Mouse (Mus musculus) limb, embryonic 11.5 days (tissue): ENCODE results near the gene Galnt16. TPM values are rescaled to one million over a fixed set of nuclear protein-coding genes. Genes with fewer than 3 reads are reported as not detected.

Source experiments
- ATAC-seq: fragments of 200-750 bp; cut with Nextera tagmentation; 2 replicates; pipeline ENCODE4 v1.8.0; 2017; ENCODE audit warnings: low read depth; ENCODE audit not compliant: insufficient number of reproducible peaks, low FRiP score, low TSS enrichment
- DNase-seq: peaks from one replicate; pipeline ENCODE4 v3.0.0-alpha.2; 2015; ENCODE audit warnings: low spot score
- H3K27ac ChIP-seq: fragments of 300-500 bp; sonication (generic); replicated peaks from 2 replicates; pipeline ENCODE4 v1.5.1; 2014; ENCODE audit warnings: low read depth, mild to moderate bottlenecking, low read length
- H3K27me3 ChIP-seq: fragments of 300-500 bp; sonication (generic); 2 replicates; pipeline ENCODE4 v1.6.1; 2014; ENCODE audit warnings: mild to moderate bottlenecking, low read length, mixed read lengths; ENCODE audit not compliant: control insufficient read depth, insufficient read depth
- H3K36me3 ChIP-seq: fragments of 300-500 bp; sonication (generic); 2 replicates; pipeline ENCODE4 v1.6.1; 2014; ENCODE audit warnings: mild to moderate bottlenecking, low read length, moderate library complexity, mixed read lengths; ENCODE audit not compliant: control insufficient read depth, insufficient read depth
- H3K4me1 ChIP-seq: fragments of 300-500 bp; sonication (generic); 2 replicates; pipeline ENCODE4 v1.6.1; 2014; ENCODE audit warnings: low read length, mixed read lengths; ENCODE audit not compliant: control insufficient read depth, insufficient read depth
- H3K4me2 ChIP-seq: fragments of 300-500 bp; sonication (generic); 2 replicates; pipeline ENCODE4 v1.6.1; 2014; ENCODE audit warnings: low read depth, mild to moderate bottlenecking, moderate library complexity; ENCODE audit not compliant: severe bottlenecking
- H3K4me3 ChIP-seq: fragments of 300-500 bp; sonication (generic); 2 replicates; pipeline ENCODE4 v1.5.1; 2014; ENCODE audit warnings: low read depth, low read length
- H3K9ac ChIP-seq: fragments of 300-500 bp; sonication (generic); 2 replicates; pipeline ENCODE4 v1.6.1; 2014; ENCODE audit warnings: mild to moderate bottlenecking, low read length
- H3K9me3 ChIP-seq: fragments of 300-500 bp; sonication (generic); 2 replicates; pipeline ENCODE4 v1.6.1; 2016; ENCODE audit warnings: low read length; ENCODE audit not compliant: control insufficient read depth
- WGBS: fragments of 180-500 bp; shearing (Covaris S2); extraction: QIAGEN DNeasy Blood & Tissue Kit; methylation state at CpG from one replicate; pipeline ENCODE4 v1.1.7; 2014; 5-methylcytosine and 5-hydroxymethylcytosine counted together
- polyA plus RNA-seq: library from polyadenylated mRNA; unstranded; fragments of >200 nt; fragmentation: Nextera tagmentation; extraction: Ambion mirVana; gene quantifications from 2 replicates; pipeline ENCODE4 v1.2.1, GENCODE M21; 2014

Galnt16 gene
- polyA plus RNA-seq, 1 experiment from 2014 or later = 3.3 TPM

DNA sequence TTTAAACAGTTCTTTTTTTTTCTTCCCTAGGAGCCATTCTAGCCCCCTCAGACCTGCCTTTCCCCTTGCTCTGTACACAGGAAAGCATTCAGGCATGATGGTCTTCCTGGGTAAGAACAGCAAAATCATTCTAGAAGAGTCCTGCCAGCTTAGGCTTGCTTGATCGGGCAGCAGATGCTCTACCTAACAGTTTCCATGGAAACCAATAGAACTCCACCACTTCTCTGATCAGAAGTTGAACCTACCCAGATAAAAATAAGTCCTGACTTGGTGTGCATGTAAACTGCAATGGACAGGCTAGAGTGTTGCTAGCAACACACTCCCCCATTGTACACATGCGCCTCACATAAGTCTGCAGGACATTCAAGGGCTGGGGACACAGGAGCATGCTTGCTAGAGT, 86.1 kb downstream of the Galnt16 start:
- no peaks in the 10 kb centered on the region for H3K4me1 ChIP-seq

DNA sequence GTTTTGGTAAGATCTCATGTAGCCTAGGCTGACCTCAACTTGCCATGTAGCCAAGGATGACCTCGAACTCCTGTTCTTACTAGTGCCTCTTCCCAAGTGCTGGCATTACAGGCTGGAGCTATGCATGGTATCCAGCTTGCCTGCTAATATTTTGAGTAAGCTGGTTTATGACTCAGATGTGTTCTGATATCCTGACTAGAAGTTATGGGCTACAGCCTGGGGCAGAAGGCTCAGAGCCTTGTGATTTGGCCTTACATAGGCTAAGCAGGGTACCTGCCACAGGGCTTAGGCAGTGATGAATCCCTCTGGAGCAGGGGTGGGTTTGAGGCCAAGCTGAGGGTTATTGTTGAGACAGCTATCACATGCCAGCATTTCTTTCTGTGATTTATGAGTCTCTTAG, 90.5 kb downstream of the Galnt16 start:
- WGBS = 95% methylated on average over 1 of the region's 1 CpGs
- Histone ChIP-seq H3K4me1 (no peaks in the 10 kb centered on the region), H3K4me2 (no peak overlapping the region), H3K9me3 (no peaks in the 10 kb centered on the region), H3K4me3 (no peak overlapping the region), H3K27me3 (no peaks in the 10 kb centered on the region), H3K36me3 (no peaks in the 10 kb centered on the region), H3K27ac (no peak overlapping the region), H3K9ac (no peak overlapping the region)
- DNase-seq (no peak), ATAC-seq (no peak)

More for the DNA sequence above, 86.1 kb downstream of the Galnt16 start:
- H3K27me3 ChIP-seq = no peaks in the 10 kb centered on the region
- ATAC-seq = no peak
- no peak for DNase-seq
- WGBS = 92% methylated on average over 2 of the region's 2 CpGs
- H3K36me3 ChIP-seq = no peaks in the 10 kb centered on the region
- H3K9me3 ChIP-seq = no peaks in the 10 kb centered on the region
- H3K4me3 ChIP-seq = no peak overlapping the region
- H3K9ac ChIP-seq = no peak overlapping the region
- H3K27ac ChIP-seq = no peak overlapping the region
- H3K4me2 ChIP-seq = no peak overlapping the region

DNA sequence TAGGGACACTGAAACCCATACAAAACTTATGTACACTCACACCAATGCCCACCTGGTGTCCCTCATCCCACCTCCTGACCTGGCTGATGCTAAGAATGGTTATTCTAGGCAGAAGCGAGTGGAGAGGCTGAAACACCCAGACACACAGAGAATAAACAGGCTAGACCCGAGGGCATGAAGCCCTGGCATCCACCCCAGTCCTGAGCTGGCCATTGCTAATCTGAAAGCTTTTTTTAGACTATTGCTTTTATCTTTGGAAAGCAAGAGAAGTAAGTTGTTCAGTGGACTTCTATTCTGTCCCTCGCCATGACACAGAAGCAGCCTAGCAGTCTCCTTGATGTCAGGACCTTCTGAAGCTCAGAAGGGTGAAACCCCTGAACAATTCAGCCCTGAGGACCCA, 91.9 kb downstream of the Galnt16 start:
- DNase-seq (no peak), ATAC-seq (no peak)
- no peaks in the 10 kb centered on the region for H3K36me3 ChIP-seq
- no peak overlapping the region for H3K9ac ChIP-seq
- H3K4me2 ChIP-seq = no peak overlapping the region
- 80% methylated on average over 3 of the region's 3 CpGs for WGBS
- H3K4me1 ChIP-seq = no peaks in the 10 kb centered on the region
- H3K27ac ChIP-seq = no peak overlapping the region
- no peaks in the 10 kb centered on the region for H3K27me3 ChIP-seq
- no peak overlapping the region for H3K4me3 ChIP-seq
- H3K9me3 ChIP-seq = no peaks in the 10 kb centered on the region

DNA sequence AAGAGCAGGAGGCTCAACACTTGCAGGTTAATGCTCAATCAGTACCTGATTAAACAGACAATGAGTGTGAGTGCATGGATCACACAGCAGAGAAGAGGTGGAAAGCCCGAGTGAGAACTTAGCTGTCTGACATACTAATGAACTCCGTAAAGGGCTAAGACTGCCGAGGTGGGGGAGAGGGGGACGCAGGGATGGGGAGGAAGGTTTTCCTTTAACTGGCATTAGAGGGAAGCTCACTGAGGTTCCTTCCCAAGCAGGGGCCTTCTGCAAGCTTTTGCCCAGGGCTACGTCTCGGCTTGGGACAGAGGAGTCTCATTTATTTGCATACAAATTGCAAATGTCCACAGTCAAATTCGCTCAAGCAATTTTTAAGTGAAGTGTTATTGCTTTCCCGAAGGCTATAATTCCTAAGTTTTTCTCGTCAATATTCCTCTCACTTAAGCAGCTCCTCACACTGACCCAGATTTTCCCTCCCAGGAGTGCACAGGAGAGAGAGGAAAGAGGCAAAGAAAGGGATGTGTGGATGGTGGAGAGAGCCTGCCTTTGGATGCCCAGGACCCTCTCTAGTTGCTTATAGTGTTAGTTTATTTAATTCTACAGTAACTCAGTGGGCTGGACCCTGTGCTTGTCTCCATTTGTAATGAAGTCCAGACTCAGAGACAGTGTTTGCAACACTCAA, 94.2 kb downstream of the Galnt16 start:
- Histone ChIP-seq H3K4me2 (no peak overlapping the region), H3K9me3 (no peaks in the 10 kb centered on the region), H3K27ac (no peak overlapping the region), H3K9ac (no peak overlapping the region), H3K4me3 (no peak overlapping the region), H3K4me1 (no peaks in the 10 kb centered on the region), H3K36me3 (no peaks in the 10 kb centered on the region), H3K27me3 (no peaks in the 10 kb centered on the region)
- DNase-seq (no peak), ATAC-seq (no peak)
- 66% methylated on average over 9 of the region's 9 CpGs for WGBS

DNA sequence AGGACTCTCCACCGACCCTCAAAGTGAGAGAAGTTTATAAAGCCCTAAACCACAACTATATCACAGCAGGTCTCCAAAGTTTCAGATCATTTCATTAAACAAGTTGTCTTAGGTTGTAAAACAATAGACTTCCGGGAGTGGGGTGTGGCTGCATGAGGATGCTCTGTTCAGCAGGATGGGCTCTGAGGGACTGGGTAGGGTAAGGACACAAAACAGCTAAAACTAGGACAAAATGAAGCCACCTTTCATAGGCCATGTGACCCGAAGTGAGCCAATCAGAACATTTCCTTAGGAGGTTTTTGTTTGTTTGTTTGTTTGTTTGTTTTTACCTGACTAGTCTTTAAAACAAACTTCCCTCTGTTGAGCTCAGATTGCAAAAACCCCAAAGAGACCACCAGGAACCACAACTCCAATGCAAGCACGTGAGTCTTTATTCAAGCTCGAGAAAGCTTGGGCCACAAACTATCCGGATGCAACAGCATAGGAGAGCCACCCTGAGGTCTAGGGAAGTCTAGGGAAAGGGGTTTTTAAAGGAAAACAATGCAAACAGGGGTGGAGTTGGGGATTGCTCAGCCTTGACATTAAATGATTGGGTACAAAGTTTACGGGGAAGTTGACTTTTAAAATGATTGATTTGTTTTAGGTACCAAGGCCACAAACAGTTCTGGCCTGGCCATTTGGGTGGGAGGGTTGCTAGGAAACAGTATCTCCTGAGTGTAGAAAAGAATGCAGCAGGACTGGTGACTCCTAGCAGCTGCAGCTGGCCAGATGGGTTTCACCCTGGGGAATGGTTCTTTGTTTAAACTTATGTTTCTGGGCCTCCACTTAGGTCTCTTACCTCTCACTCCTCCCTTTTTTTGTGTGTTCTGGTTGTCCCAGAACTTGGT, 97.5 kb downstream of the Galnt16 start:
- no peaks in the 10 kb centered on the region for H3K36me3 ChIP-seq
- H3K4me3 ChIP-seq = no peak overlapping the region
- no peaks in the 10 kb centered on the region for H3K4me1 ChIP-seq
- ATAC-seq (no peak), DNase-seq (no peak)
- no peaks in the 10 kb centered on the region for H3K9me3 ChIP-seq
- no peak overlapping the region for H3K4me2 ChIP-seq
- no peaks in the 10 kb centered on the region for H3K27me3 ChIP-seq
- no peak overlapping the region for H3K27ac ChIP-seq
- H3K9ac ChIP-seq = no peak overlapping the region
- WGBS = 49% methylated on average over 7 of the region's 7 CpGs

DNA sequence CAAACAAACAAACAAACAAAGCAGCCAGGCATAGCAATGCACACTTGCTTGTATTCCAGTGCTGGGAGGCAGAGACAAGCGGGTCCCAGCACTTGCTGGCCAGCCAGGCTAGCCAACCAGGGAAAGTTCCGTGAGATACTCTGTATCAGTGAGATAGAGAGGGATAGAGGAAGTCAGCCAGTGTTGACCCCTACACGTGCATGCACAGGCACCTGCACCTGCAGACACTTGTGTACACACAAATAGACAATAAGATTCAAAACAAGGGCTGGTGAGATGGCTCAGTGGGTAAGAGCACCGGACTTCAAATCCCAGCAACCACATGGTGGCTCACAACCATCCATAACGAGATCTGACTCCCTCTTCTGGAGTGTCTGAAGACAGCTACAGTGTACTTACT, 102.4 kb downstream of the Galnt16 start:
- Histone ChIP-seq H3K9me3 (no peaks in the 10 kb centered on the region), H3K4me2 (no peak overlapping the region), H3K27me3 (no peaks in the 10 kb centered on the region), H3K4me3 (no peak overlapping the region), H3K9ac (no peak overlapping the region), H3K27ac (no peak overlapping the region), H3K4me1 (no peaks in the 10 kb centered on the region), H3K36me3 (no peaks in the 10 kb centered on the region)
- 82% methylated on average over 5 of the region's 5 CpGs for WGBS
- ATAC-seq = no peak
- no peak for DNase-seq

DNA sequence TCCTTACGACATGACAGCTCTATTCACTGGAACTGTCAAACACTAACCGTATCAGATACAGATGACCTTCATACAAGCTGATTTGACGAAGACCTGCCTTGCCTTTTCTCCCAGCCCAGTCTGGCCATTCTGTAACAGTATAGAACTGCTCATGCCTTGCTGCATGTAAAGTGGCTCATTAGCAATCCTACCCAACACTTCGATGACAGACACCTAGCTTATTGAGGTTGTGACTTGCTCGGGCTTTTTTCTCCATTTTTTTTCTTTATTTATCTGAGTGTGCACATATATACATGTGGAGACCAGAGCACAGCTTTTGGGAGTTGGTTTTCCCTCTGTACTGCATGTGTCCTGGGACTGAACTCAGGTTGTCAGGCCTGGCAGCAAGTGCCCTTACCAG, 113.7 kb downstream of the Galnt16 start:
- no peaks in the 10 kb centered on the region for H3K9me3 ChIP-seq
- no peak overlapping the region for H3K9ac ChIP-seq
- 90% methylated on average over 5 of the region's 5 CpGs for WGBS
- no peak overlapping the region for H3K27ac ChIP-seq
- H3K36me3 ChIP-seq = peaks cover 13% of the 10 kb centered on the region
- no peaks in the 10 kb centered on the region for H3K27me3 ChIP-seq
- no peaks in the 10 kb centered on the region for H3K4me1 ChIP-seq
- H3K4me2 ChIP-seq = no peak overlapping the region
- H3K4me3 ChIP-seq = no peak overlapping the region
- DNase-seq (no peak), ATAC-seq (no peak)

DNA sequence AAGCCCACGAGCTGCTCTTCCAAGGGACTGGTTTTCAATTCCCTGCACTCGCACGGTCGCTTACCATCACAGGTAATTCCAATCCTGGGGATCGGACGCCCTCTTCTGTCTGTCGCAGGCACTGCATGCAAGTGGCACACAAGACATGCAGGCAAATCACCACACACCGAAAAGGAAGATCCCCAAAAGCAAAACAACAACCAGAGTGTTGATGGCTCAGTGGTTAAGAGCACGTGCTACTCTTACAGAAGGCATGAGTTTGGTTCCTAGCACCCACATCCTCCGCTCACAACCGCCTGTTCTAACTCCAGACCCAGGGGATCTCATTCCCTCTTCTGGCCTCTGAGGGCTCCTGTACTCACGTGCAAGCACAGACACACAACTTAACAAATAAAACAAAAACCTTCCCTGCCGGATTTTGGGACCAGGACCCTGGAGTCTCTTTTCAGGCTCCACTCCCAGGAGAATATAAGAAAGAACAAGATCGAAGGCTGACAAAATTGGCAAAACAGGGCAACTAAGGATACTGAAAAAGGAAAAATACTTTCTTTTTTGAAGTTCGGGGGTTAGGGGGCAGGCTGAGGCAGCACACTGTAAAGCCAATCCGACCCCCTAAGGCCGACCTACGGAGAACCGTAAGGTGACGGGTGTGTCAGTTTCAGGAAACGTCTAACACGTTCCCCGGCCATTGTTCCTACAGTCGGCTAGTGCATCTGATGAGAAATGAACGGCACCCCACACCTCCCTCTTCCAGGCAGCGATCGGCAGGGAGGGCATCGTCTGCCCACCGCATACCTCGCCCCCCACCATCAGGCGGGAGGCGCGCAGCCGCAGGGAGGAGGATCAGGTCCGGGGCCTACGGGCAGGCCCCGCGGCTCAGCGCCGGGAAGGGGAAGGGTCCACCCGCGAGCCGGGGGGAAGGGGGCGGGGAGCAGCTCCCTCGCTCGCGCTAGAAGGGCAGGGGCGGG, 124.9 kb downstream of the Galnt16 start:
- Histone ChIP-seq H3K4me3 (peak overlapping the region; percentile 98), H3K9me3 (no peaks in the 10 kb centered on the region), H3K9ac (peak overlapping the region; percentile 96), H3K27ac (peak overlapping the region; percentile 76), H3K36me3 (peaks cover 8% of the 10 kb centered on the region), H3K4me2 (peak overlapping the region; percentile 70), H3K4me1 (peaks cover 8% of the 10 kb centered on the region), H3K27me3 (no peaks in the 10 kb centered on the region)
- WGBS = 3% methylated on average over 46 of the region's 48 CpGs
- DNase-seq (peak; percentile 85), ATAC-seq (no peak; the same call in 1 of the 2 replicates)
